Mouse (Mus musculus) bone marrow macrophage, adult 2 months (primary cell): ENCODE measurements around the gene Gm20388. TPM values are rescaled to one million over a fixed set of nuclear protein-coding genes. Genes with fewer than 3 reads are reported as not detected.

Experiments
- H3K27ac ChIP-seq: 2 replicates; pipeline ENCODE4 v1.5.1; 2012; ENCODE audit warnings: low read depth, low read length; ENCODE audit not compliant: insufficient read depth
- H3K4me1 ChIP-seq: 2 replicates; pipeline ENCODE4 v1.6.1; 2012; ENCODE audit warnings: low read length; ENCODE audit not compliant: control insufficient read depth, insufficient read depth
- H3K4me3 ChIP-seq: 2 replicates; pipeline ENCODE4 v1.5.1; 2012; ENCODE audit warnings: mild to moderate bottlenecking, low read length, moderate library complexity; ENCODE audit not compliant: insufficient read depth
- CTCF ChIP-seq: IDR thresholded peaks from 2 replicates; pipeline ENCODE4 v1.5.1; 2012; ENCODE audit warnings: low read depth, mild to moderate bottlenecking, low read length, moderate library complexity
- POLR2A ChIP-seq: IDR thresholded peaks from 2 replicates; pipeline ENCODE4 v1.6.1; 2012; ENCODE audit warnings: mild to moderate bottlenecking, low read depth, low read length, borderline replicate concordance
- polyA plus RNA-seq: library from polyadenylated mRNA; stranded (reverse); fragments of >200 nt; gene quantifications from 2 replicates; pipeline ENCODE4 v1.2.4, GENCODE M21; 2012; ENCODE audit not compliant: missing spikeins, insufficient read depth, insufficient read length

Gene Gm20388
- polyA plus RNA-seq, 1 experiment, result 32.7 TPM

DNA sequence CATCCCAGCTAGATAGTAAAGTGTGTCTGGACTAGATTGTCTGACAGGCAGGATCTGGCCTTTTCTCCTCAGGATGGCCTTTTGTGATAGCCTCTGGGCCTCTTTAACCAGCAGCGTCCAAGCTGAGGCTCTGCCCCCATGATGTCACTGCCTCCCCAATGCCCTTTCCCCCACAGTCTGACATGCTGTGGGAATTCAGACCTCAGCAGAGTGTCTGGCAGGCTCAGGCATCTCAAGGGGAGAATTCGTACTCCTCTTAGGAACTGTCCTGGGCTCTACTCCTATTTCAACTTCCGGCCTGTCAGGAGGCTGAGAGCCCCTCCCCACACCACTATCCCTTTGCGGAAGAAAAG lies 553.9 kb downstream of the Gm20388 start:
- Histone ChIP-seq H3K4me3 (no peak overlapping the region), H3K27ac (no peak overlapping the region), H3K4me1 (peaks cover 2% of the 10 kb centered on the region; the same call in 1 of the 2 replicates)
- no peak for TF ChIP-seq POLR2A
- no peak for TF ChIP-seq CTCF

DNA sequence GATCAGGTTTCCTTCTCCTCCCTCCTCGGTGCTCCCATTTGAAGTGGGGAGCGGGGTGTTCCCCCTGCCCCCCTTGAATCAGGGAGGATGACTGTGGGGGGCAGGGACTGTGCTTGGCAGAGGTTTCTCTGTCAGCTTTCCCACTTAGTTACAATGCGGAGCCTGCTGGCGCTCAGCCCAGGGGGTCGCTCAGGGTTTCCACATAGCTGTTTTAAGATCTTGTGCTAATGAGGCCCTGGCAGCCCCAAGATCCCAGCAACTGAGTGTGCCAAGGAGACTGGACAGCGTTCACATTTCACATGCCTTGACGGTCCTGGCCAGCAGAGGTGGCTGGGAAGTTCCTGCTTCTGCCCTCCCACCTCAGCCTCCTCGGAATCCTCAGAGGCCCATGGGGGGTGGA lies 555.1 kb downstream of the Gm20388 start:
- Histone ChIP-seq H3K4me3 (no peak overlapping the region), H3K4me1 (peaks cover 2% of the 10 kb centered on the region; the same call in 1 of the 2 replicates), H3K27ac (no peak overlapping the region)
- TF ChIP-seq CTCF (no peak), POLR2A (no peak)

DNA sequence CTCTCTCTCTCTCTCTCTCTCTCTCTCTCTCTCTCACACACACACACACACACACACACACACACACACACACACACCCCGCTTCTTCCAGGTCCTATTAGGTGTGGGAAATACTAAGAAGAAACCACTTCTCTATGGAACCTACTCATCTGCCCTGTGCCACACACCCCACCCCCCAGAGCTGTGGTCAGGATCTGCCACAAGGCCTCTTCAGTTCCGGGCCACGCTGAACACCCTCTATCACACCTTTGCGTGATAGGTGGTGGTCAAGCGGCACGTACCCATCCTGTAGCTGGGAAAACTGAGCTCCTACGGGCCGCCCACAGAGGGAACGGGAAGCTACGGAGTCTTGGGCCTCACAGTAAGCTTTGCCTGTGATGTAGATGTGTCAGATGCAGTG lies 555.6 kb downstream of the Gm20388 start:
- peaks cover 2% of the 10 kb centered on the region; the same call in 1 of the 2 replicates for H3K4me1 ChIP-seq
- no peak overlapping the region for H3K4me3 ChIP-seq
- no peak overlapping the region for H3K27ac ChIP-seq
- no peak for TF ChIP-seq CTCF
- no peak for TF ChIP-seq POLR2A

DNA sequence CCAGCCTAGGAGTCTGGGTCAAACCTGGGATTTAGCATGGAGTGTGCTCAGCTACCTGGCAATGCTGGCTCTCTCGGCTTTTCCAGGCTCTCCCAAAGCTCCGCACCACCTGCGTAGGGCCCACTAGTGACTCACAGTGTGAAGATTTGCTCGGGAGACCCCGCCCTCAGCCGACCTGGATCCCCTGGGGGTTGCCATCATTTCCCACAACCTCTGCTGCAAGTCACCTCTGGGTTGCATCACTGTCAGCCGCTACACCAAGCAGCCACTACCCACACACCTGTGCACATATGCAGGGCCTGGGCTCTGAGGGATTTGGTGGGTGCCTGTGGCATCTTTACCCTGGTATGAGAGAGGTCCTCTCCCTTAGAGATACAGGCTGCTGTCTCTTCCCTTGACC lies 557.0 kb downstream of the Gm20388 start:
- H3K4me1 ChIP-seq, result peaks cover 2% of the 10 kb centered on the region; the same call in 1 of the 2 replicates
- TF ChIP-seq CTCF, result no peak
- no peak for TF ChIP-seq POLR2A
- no peak overlapping the region for H3K27ac ChIP-seq
- no peak overlapping the region for H3K4me3 ChIP-seq

DNA sequence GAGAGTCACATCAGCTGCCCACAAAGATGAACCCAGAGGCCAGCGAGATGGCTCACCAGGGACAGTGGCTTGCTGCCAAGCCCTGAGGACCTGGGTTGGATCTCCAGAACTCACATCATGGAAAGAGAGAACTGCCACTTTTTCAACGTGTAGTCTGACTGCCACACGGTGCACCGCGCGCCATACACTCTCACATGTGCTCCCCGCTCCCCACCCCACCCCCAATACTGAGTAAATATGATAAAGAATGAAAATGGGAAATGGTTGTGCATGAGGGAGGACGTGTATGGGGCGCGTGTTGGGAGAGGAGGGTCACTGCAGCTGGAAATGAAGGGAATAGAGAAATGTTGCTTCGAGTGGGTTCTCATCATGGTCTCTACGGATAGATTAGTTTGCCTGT lies 559.5 kb downstream of the Gm20388 start:
- 0 out of 2 replicates have a peak, but pooled peaks cover under 1% of the 10 kb centered on the region for H3K4me1 ChIP-seq
- no peak for TF ChIP-seq CTCF
- no peak for TF ChIP-seq POLR2A
- H3K27ac ChIP-seq, result no peak overlapping the region
- no peak overlapping the region for H3K4me3 ChIP-seq

DNA sequence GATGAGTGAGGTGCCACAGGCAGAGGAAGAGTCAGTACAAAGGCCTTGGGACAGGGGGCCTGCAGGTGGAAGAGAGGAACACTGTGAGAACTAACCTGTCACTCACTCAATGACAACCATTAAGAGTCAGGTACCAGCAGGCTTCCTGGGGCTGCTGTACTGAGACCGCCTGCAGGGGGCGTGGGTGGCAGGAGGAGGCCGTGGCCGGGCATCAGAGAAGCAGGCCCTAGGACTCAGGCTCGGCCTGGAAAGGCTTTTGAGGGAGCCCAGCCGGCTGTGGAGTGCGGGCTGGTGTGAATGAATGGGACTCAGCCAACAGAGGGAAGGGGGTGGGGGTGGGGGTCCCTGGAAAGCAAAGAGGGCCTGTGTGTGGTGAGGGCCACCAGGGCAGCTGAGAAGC lies 560.5 kb downstream of the Gm20388 start:
- TF ChIP-seq POLR2A, result no peak
- TF ChIP-seq CTCF, result no peak
- H3K4me3 ChIP-seq, result no peak overlapping the region
- peaks cover 8% of the 10 kb centered on the region for H3K4me1 ChIP-seq
- no peak overlapping the region for H3K27ac ChIP-seq

DNA sequence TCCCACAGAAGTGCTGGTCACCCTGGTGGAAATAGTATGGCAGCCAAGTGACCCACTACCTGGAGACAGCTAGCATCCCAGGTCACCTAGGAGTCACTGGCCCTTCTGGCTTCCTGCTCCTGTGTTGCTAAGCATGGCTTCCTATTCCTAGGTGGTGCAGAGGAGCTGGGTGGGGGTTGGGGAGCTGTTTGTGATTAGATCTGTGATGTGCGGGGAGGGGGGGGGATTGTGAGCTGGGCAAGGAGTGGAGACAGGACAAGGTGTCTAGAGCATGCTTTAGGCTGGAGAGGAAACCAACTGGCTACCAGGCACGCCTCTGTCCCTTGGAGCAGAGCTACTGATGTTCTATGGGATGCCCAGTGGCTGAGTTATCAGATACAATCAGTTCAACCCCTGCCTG lies 561.1 kb downstream of the Gm20388 start:
- Histone ChIP-seq H3K4me3 (no peak overlapping the region), H3K27ac (no peak overlapping the region), H3K4me1 (peaks cover 14% of the 10 kb centered on the region)
- TF ChIP-seq POLR2A (no peak), CTCF (no peak)

DNA sequence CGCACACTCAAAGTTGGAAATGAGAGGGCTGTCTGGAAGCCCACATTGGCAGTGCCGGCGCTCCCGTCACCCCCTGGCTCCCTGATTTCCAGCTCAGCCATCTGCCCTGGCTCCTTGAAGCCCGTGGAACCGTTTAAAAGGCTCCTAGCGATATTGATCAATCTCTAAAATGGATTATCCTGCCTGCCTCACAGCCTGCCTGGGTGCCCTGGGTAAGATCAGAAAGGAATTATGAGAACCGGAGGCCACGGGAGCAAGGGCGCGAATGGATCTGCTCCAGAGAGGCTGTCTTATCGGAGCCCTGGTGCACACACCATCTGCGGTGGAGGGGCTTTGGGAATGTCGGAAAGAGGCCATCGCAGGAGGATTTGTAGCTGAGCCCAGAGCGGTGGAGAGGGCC lies 561.6 kb downstream of the Gm20388 start:
- H3K4me1 ChIP-seq, result peaks cover 14% of the 10 kb centered on the region
- no peak overlapping the region for H3K4me3 ChIP-seq
- H3K27ac ChIP-seq, result no peak overlapping the region
- TF ChIP-seq CTCF (no peak), POLR2A (no peak)

DNA sequence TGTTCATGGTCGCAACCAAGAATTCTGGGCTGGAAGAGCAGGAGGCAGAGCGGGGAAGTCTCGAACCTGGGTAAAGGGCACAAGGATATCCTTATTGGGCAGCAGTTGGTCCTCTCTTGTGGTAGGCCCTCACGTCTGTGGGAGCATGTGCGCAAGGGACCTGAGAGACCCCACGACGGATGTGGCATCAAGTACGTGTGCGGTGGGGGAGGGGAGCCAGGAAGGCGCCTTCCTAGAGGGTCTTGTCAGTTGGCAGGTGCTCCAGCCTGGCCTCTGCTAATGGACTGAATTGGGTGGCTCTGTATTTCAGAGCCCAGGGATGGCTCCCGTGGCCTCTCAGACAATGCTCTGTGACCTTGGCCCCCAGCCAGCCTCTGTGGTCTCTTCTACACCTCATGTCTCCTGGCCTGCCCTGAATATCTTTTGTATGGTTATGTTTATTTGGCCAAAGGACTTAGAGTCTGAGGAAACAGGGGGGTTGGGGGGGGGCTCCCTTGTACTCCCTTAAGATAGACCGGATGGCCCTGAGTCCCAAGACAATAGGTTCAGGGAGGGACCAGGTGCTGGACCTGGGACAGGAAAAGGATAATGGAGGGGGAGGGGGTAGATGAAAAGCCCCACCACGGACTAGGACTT lies 563.2 kb downstream of the Gm20388 start:
- Histone ChIP-seq H3K4me1 (peaks cover 14% of the 10 kb centered on the region), H3K27ac (no peak overlapping the region), H3K4me3 (no peak overlapping the region)
- no peak for TF ChIP-seq CTCF
- TF ChIP-seq POLR2A, result no peak

DNA sequence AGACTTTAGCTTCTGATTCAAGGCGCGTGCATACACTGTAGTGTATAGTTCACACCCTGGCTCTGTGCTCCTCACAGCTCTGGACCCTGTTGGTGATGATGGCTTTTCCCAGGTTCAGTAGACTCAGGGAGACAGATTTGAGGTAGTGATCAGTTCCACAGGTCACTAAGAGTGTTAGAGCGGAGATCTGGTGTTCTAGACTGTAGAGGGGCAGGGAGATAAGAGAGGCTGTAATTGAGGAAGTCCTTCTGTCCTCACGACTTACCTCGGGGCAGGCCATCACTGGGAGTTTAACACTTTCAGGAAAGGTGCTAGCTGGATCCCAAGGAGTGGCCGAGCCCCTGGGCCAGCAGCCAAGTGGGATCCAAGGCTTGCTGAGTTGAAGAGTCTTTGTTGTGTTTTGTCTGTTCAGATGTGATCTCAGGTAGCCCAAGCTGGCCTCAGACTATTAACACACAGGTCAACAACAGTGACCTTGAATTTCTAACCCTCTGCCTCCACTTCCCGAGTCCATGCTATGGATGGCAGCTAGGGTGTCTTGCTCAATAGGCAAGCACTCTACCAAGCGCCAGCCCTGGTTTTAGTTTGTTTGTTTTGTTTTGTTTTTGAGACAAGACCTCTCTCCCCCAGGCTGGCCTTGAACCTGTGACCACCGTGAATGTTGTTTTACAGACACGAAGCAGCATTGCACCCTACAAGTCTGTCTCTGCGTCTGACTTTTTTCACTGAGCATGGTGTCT lies 564.0 kb downstream of the Gm20388 start:
- no peak for TF ChIP-seq POLR2A
- no peak for TF ChIP-seq CTCF
- H3K4me3 ChIP-seq, result no peak overlapping the region
- H3K4me1 ChIP-seq, result peaks cover 14% of the 10 kb centered on the region
- no peak overlapping the region for H3K27ac ChIP-seq
